Mouse (Mus musculus): ENCODE results near the gene Gm9833.

The Gm9833 gene

GRCm38 (mm10) chr3:10121956-10122739 is 34.2 kb downstream of the Gm9833 start:
- no peak for DNase-seq (ENCODE audit: low spot score)

GRCm38 (mm10) chr3:10123615-10124014 is 35.7 kb downstream of the Gm9833 start:
- DNase-seq (ENCODE audit: low spot score) = no peak

GRCm38 (mm10) chr3:10124071-10124470 is 36.2 kb downstream of the Gm9833 start:
- no peak for DNase-seq (ENCODE audit: low spot score)

GRCm38 (mm10) chr3:10125301-10125700 is 37.4 kb downstream of the Gm9833 start:
- DNase-seq (ENCODE audit: low spot score) = no peak

- DNase-seq (ENCODE audit: low spot score) = no peak
Measured at GRCm38 (mm10) chr3:10126036-10126435, 38.1 kb downstream of the Gm9833 start.

- no peak for DNase-seq (ENCODE audit: low spot score)
Measured at GRCm38 (mm10) chr3:10126502-10126901, 38.6 kb downstream of the Gm9833 start.

- DNase-seq (ENCODE audit: low spot score) = no peak
Measured at GRCm38 (mm10) chr3:10126952-10127351, 39.0 kb downstream of the Gm9833 start.

GRCm38 (mm10) chr3:10127505-10127904 is 39.6 kb downstream of the Gm9833 start:
- DNase-seq (ENCODE audit: low spot score) = no peak
